Mouse (Mus musculus): Measurements from ENCODE around the gene Ldlr.
"Not testable (repeated sequence)": the region's sequence is repeated elsewhere in the genome, so short reads cannot be mapped to it uniquely, and the experiment has no call there.

The Ldlr gene

GRCm38 (mm10) chr9:21754516-21755321 is 31.4 kb downstream of the Ldlr start:
- DNase-seq (ENCODE audit: low spot score), result no peak

- DNase-seq (ENCODE audit: low spot score), result no peak
Observed at GRCm38 (mm10) chr9:21758576-21759529, 35.6 kb downstream of the Ldlr start.

- DNase-seq (ENCODE audit: low spot score), result no peak
Observed at GRCm38 (mm10) chr9:21759718-21760117, 36.4 kb downstream of the Ldlr start.

GRCm38 (mm10) chr9:21760155-21761088 is 37.1 kb downstream of the Ldlr start, which contains the start of gene Spc24:
Spc24 (minus strand) TSS chr9:21760303.
- DNase-seq (ENCODE audit: low spot score), result peak; percentile 95

GRCm38 (mm10) chr9:21762135-21762534 is 38.9 kb downstream of the Ldlr start:
- no peak for DNase-seq (ENCODE audit: low spot score)

- no peak for DNase-seq (ENCODE audit: low spot score)
Observed at GRCm38 (mm10) chr9:21764084-21764999, 41.1 kb downstream of the Ldlr start.

- DNase-seq (ENCODE audit: low spot score), result no peak
Observed at GRCm38 (mm10) chr9:21767896-21768295, 44.6 kb downstream of the Ldlr start.

GRCm38 (mm10) chr9:21768511-21769411 is 45.5 kb downstream of the Ldlr start:
- DNase-seq (ENCODE audit: low spot score), result no peak

- DNase-seq (ENCODE audit: low spot score), result no peak
Observed at GRCm38 (mm10) chr9:21769558-21770183, 46.4 kb downstream of the Ldlr start.

- not testable (repeated sequence) for DNase-seq (ENCODE audit: low spot score)
Observed at GRCm38 (mm10) chr9:21773396-21773795, 50.1 kb downstream of the Ldlr start.

- DNase-seq (ENCODE audit: low spot score), result no peak
Observed at GRCm38 (mm10) chr9:21774353-21774752, 51.1 kb downstream of the Ldlr start.

GRCm38 (mm10) chr9:21777726-21778125 is 54.4 kb downstream of the Ldlr start:
- no peak for DNase-seq (ENCODE audit: low spot score)

GRCm38 (mm10) chr9:21781657-21782468 is 58.6 kb downstream of the Ldlr start:
- DNase-seq (ENCODE audit: low spot score), result no peak

GRCm38 (mm10) chr9:21784517-21785307 is 61.4 kb downstream of the Ldlr start:
- DNase-seq (ENCODE audit: low spot score), result no peak

- not testable (repeated sequence) for DNase-seq (ENCODE audit: low spot score)
Observed at GRCm38 (mm10) chr9:21786309-21786708, 63.0 kb downstream of the Ldlr start.

- DNase-seq (ENCODE audit: low spot score), result peak; percentile 56
Observed at GRCm38 (mm10) chr9:21786906-21787305, 63.6 kb downstream of the Ldlr start.

- DNase-seq (ENCODE audit: low spot score), result no peak
Observed at GRCm38 (mm10) chr9:21787654-21788053, 64.4 kb downstream of the Ldlr start.

All from layer of hippocampus, adult 11-12 months (tissue).